Mouse (Mus musculus) B cell, adult 67 days (primary cell): ENCODE data around the gene Arid3b. TPM values are rescaled to one million over a fixed set of nuclear protein-coding genes. Genes with fewer than 3 reads are reported as not detected.

Experiments
- total RNA-seq, 2 experiments: library from RNA; stranded (reverse); gene quantifications; 4 replicates each; pipeline ENCODE4 v1.2.4; 2023

The Arid3b gene
- 100 to 1,000 TPM; 100 to 106 TPM for total RNA-seq

GRCm38 (mm10) chr9:57836581-57837170 lies at the start of gene Arid3b:
TSS of gene Arid3b (minus strand) at chr9:57836793.

GRCm38 (mm10) chr9:57765364-57766351 lies 70.9 kb downstream of the Arid3b start, which contains the start of gene Clk3:
TSS of gene Clk3 (minus strand) at chr9:57765860.

Other genes with a start within 250 kb of the Arid3b start
- 100 to 1,000 TPM in 1 of 2 experiments, 10 to 100 TPM in 1; 98.3 to 103 TPM for gene Ulk3, start 247.3 kb downstream of the Arid3b start, total RNA-seq
- gene Cplx3, start 230.5 kb downstream of the Arid3b start, total RNA-seq, result not detected
- gene Lman1l, start 216.0 kb downstream of the Arid3b start, total RNA-seq, result 1 to 10 TPM; 1.0 to 1.4 TPM
- 100 to 1,000 TPM; 625 to 646 TPM for gene Csk, start 183.2 kb downstream of the Arid3b start, total RNA-seq
- not detected for gene Cyp1a2, start 153.1 kb downstream of the Arid3b start, total RNA-seq
- gene Cyp1a1, start 148.9 kb downstream of the Arid3b start, total RNA-seq, result not detected
- 10 to 100 TPM; 24.4 to 26.1 TPM for gene Edc3, start 128.3 kb downstream of the Arid3b start, total RNA-seq
- gene Clk3, start 70.9 kb downstream of the Arid3b start, total RNA-seq, result 100 to 1,000 TPM; 209 to 212 TPM
- gene Ubl7, start 74.2 kb upstream of the Arid3b start, total RNA-seq, result 10 to 100 TPM; 79.4 to 91.2 TPM
- gene Sema7a, start 103.3 kb upstream of the Arid3b start, total RNA-seq, result 10 to 100 TPM; 38.9 to 41.6 TPM
- under 1 TPM in 1 of 2 experiments, not detected in 1; 0.75 TPM for gene Cyp11a1, start 169.6 kb upstream of the Arid3b start, total RNA-seq
- not detected for gene Stra6, start 227.0 kb upstream of the Arid3b start, total RNA-seq